Mouse (Mus musculus): Measurements from ENCODE around the gene Topaz1.

- TF ChIP-seq CTCF (IDR thresholded peaks at IDR 0.05; ENCODE audit: borderline replicate concordance, extremely low read depth, insufficient read depth, insufficient read length) (no peak), POLR2A (IDR thresholded peaks at IDR 0.05; ENCODE audit: borderline replicate concordance, extremely low read depth, insufficient read depth, insufficient read length, poor library complexity, severe bottlenecking) (no peak)
These were observed 68.2 kb downstream of the Topaz1 start for GRCm38 (mm10) chr9:122815239-122815851.
